Mouse (Mus musculus): ENCODE results near the gene 4930556J24Rik. TPM values are rescaled to one million over a fixed set of nuclear protein-coding genes. Genes with fewer than 3 reads are reported as not detected.

Gene 4930556J24Rik
- polyA plus RNA-seq (2014; fragmentation: Illumina TruSeq; extraction: RNeasy Lipid Tissue Mini Kit (QIAGEN cat#74804); ENCODE audit: low read depth, low replicate concordance) = 0.63 TPM

GRCm38 (mm10) chr11:3976678-3977077 is at the start of gene 4930556J24Rik:
TSS of gene 4930556J24Rik (minus strand) at chr11:3976778.

GRCm38 (mm10) chr11:3983291-3983862 is 6.8 kb upstream of the 4930556J24Rik start, which contains the start of gene Gal3st1:
TSS of gene Gal3st1 (plus strand) at chr11:3983636.

GRCm38 (mm10) chr11:3963610-3964415 is 12.8 kb downstream of the 4930556J24Rik start, which contains the start of gene Pes1:
TSS of gene Pes1 (plus strand) at chr11:3963975.

GRCm38 (mm10) chr11:3931511-3932211 is 44.9 kb downstream of the 4930556J24Rik start, which contains the start of gene Tcn2:
TSS of gene Tcn2 (minus strand) at chr11:3932159.

DNA sequence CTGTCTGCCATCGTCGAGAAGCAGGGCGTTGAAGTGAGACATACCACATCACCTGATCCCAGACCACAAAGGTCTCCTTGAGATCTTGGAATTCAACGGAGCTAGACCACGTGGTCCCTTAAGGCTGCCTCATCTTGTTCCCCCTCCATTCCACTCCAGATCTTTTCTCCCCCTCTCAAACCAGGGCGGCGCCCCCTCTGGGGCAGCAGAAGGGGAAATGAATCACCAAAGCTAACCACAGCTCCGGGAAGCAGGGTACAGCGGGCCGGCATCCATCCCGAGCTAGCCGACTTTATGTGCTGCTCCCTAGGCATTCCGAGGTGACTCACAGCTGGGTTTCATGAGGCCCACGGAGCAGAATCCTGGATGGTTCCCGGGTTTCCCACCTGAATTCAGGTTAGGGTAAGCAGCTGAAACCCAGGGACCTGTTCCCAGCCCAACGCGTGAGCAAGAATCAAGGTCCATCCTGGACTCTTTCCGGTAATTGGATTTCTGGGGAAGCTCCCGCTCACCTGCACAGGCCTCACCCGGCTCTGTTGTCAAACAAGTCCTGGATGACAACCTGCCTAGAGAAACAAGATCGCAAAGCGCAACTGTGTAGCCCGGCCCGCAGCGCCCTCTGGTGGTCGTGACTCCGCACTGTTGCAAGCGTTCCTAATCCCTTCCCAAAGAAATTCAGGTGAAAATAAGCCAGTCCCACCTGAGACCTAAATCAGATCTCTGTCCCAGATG is 62.3 kb downstream of the 4930556J24Rik start, which contains the start of gene Slc35e4:
Gene Slc35e4, minus strand, starts transcription at position 556 of the 732 bp plus-strand sequence.

DNA sequence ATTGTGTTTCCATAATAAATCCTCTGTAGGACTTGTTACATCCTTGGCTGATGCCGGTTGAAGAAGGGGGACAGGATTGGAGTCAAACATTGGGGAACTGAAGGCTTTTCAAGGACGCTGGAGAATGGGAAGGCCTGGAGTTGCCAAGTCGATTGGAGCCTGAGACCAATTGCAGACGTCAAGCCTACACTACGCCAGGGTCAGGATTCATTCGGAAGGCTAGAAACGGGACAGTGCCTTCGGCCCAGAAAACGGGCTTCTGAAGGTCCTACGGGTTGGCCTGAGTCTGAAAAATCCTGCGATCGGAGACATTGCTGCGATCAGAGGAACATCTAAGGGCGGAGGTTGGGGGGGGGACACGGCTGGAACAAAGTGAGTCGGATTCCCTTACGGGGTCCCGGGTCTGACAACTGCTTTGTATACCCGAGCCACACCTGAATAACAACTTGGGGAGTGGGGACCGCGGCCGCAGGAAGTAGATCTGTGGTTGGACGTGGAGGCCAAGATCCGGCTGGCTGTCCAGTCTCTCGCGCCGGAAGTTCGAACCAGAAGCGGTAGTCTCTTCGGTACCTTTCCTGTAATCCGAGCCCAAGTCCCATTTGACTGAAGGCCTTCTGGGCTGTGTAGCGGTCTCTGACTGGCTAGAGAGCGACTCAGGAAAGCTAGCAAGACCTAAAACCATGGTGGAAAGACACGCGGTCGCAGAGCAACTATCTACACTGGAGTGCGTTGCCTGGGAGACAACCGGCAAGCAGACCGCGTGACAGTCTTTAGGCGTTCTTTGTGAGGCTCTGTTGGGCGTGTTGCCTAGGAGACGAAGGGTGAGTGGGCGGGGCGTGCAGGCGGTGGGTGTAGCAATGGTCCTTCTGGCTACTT is 81.9 kb downstream of the 4930556J24Rik start, which contains the start of the genes 4921536K21Rik and Dusp18:
Gene 4921536K21Rik, minus strand, starts transcription at position 693 of the 876 bp plus-strand sequence.
Gene Dusp18, plus strand, starts transcription at position 835 of the 876 bp plus-strand sequence.

Other genes with a start within 250 kb of the 4930556J24Rik start
- gene Osbp2, start 112.9 kb downstream of the 4930556J24Rik start, polyA plus RNA-seq (2014; fragmentation: Illumina TruSeq; extraction: RNeasy Lipid Tissue Mini Kit (QIAGEN cat#74804); ENCODE audit: low read depth, low replicate concordance) = 77.2 TPM
- 39.7 TPM for gene 4921536K21Rik, start 81.7 kb downstream of the 4930556J24Rik start, polyA plus RNA-seq (2014; fragmentation: Illumina TruSeq; extraction: RNeasy Lipid Tissue Mini Kit (QIAGEN cat#74804); ENCODE audit: low read depth, low replicate concordance)
- gene Dusp18, start 81.5 kb downstream of the 4930556J24Rik start, polyA plus RNA-seq (2014; fragmentation: Illumina TruSeq; extraction: RNeasy Lipid Tissue Mini Kit (QIAGEN cat#74804); ENCODE audit: low read depth, low replicate concordance) = 13.5 TPM
- not detected for gene Slc35e4, start 62.1 kb downstream of the 4930556J24Rik start, polyA plus RNA-seq (2014; fragmentation: Illumina TruSeq; extraction: RNeasy Lipid Tissue Mini Kit (QIAGEN cat#74804); ENCODE audit: low read depth, low replicate concordance)
- gene Tcn2, start 44.6 kb downstream of the 4930556J24Rik start, polyA plus RNA-seq (2014; fragmentation: Illumina TruSeq; extraction: RNeasy Lipid Tissue Mini Kit (QIAGEN cat#74804); ENCODE audit: low read depth, low replicate concordance) = 0.98 TPM
- 35.2 TPM for gene Pes1, start 12.8 kb downstream of the 4930556J24Rik start, polyA plus RNA-seq (2014; fragmentation: Illumina TruSeq; extraction: RNeasy Lipid Tissue Mini Kit (QIAGEN cat#74804); ENCODE audit: low read depth, low replicate concordance)
- not detected for gene Gal3st1, start 6.9 kb upstream of the 4930556J24Rik start, polyA plus RNA-seq (2014; fragmentation: Illumina TruSeq; extraction: RNeasy Lipid Tissue Mini Kit (QIAGEN cat#74804); ENCODE audit: low read depth, low replicate concordance)
- 0.64 TPM for gene Sec14l4, start 54.7 kb upstream of the 4930556J24Rik start, polyA plus RNA-seq (2014; fragmentation: Illumina TruSeq; extraction: RNeasy Lipid Tissue Mini Kit (QIAGEN cat#74804); ENCODE audit: low read depth, low replicate concordance)
- 0.64 TPM for gene Sec14l3, start 88.1 kb upstream of the 4930556J24Rik start, polyA plus RNA-seq (2014; fragmentation: Illumina TruSeq; extraction: RNeasy Lipid Tissue Mini Kit (QIAGEN cat#74804); ENCODE audit: low read depth, low replicate concordance)
- 3.5 TPM for gene Mtfp1, start 118.7 kb upstream of the 4930556J24Rik start, polyA plus RNA-seq (2014; fragmentation: Illumina TruSeq; extraction: RNeasy Lipid Tissue Mini Kit (QIAGEN cat#74804); ENCODE audit: low read depth, low replicate concordance)
- gene Sec14l2, start 146.6 kb upstream of the 4930556J24Rik start, polyA plus RNA-seq (2014; fragmentation: Illumina TruSeq; extraction: RNeasy Lipid Tissue Mini Kit (QIAGEN cat#74804); ENCODE audit: low read depth, low replicate concordance) = 1.4 TPM
- gene Rnf215, start 158.4 kb upstream of the 4930556J24Rik start, polyA plus RNA-seq (2014; fragmentation: Illumina TruSeq; extraction: RNeasy Lipid Tissue Mini Kit (QIAGEN cat#74804); ENCODE audit: low read depth, low replicate concordance) = 0.78 TPM
- gene Ccdc157, start 183.5 kb upstream of the 4930556J24Rik start, polyA plus RNA-seq (2014; fragmentation: Illumina TruSeq; extraction: RNeasy Lipid Tissue Mini Kit (QIAGEN cat#74804); ENCODE audit: low read depth, low replicate concordance) = 10.2 TPM
- 19.3 TPM for gene Sf3a1, start 183.6 kb upstream of the 4930556J24Rik start, polyA plus RNA-seq (2014; fragmentation: Illumina TruSeq; extraction: RNeasy Lipid Tissue Mini Kit (QIAGEN cat#74804); ENCODE audit: low read depth, low replicate concordance)
- not detected for gene Tbc1d10a, start 210.0 kb upstream of the 4930556J24Rik start, polyA plus RNA-seq (2014; fragmentation: Illumina TruSeq; extraction: RNeasy Lipid Tissue Mini Kit (QIAGEN cat#74804); ENCODE audit: low read depth, low replicate concordance)
- 0.13 TPM for gene Castor1, start 241.4 kb upstream of the 4930556J24Rik start, polyA plus RNA-seq (2014; fragmentation: Illumina TruSeq; extraction: RNeasy Lipid Tissue Mini Kit (QIAGEN cat#74804); ENCODE audit: low read depth, low replicate concordance)

Data from testis, adult 10 weeks (tissue).